Mouse (Mus musculus) erythroblast, embryonic 14.5 days (primary cell): ENCODE measurements around the gene Cysltr2.

Experiments
- GATA1 ChIP-seq: IDR thresholded peaks from 2 replicates; pipeline ENCODE4 v1.6.1; 2012; ENCODE audit warnings: low read length, inconsistent platforms, mixed read lengths
- TAL1 ChIP-seq: IDR thresholded peaks from 3 replicates; pipeline ENCODE4 v1.6.1; 2012; ENCODE audit warnings: low read length, inconsistent platforms, mixed read lengths

DNA sequence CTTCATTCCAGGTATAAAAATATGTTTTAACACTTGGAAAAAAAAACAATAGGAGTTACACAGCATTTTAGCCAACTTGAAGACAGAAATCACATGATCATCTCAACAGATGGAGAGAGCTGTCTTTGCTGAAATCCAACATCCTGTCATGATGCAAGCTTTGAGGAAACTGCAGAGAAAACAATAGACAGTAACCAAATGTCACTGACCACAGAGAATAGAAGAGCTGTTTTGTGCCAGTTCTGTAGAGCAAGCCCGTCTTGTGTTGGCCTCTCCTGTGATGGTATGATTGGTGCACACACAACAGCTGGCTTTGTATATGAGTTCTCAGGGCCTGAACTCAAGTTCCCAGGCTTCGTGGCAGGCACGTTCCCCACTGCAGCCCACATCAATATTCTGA lies 68.2 kb downstream of the Cysltr2 start:
- no peak for TF ChIP-seq GATA1
- no peak for TF ChIP-seq TAL1
